Mouse (Mus musculus) ES-Bruce4 (cell line): ENCODE data around the gene Eng. TPM values are rescaled to one million over a fixed set of nuclear protein-coding genes. Genes with fewer than 3 reads are reported as not detected.

Experiments
- H3K27ac ChIP-seq: 2 replicates; pipeline ENCODE4 v1.5.1; 2012; ENCODE audit warnings: low read length, inconsistent platforms; ENCODE audit not compliant: insufficient read depth
- H3K27me3 ChIP-seq: 2 replicates; pipeline ENCODE4 v1.6.1; 2012; ENCODE audit warnings: mild to moderate bottlenecking, low read length, inconsistent platforms; ENCODE audit not compliant: control insufficient read depth, poor library complexity, insufficient read depth, severe bottlenecking
- H3K36me3 ChIP-seq: 2 replicates; pipeline ENCODE4 v1.6.1; 2012; ENCODE audit warnings: inconsistent platforms, mild to moderate bottlenecking, low read length, moderate library complexity; ENCODE audit not compliant: control insufficient read depth, poor library complexity, insufficient read depth, severe bottlenecking
- H3K4me1 ChIP-seq: one replicate; pipeline ENCODE4 v1.8.1; 2011; ENCODE audit warnings: low read length; ENCODE audit not compliant: control insufficient read depth, insufficient read depth
- H3K4me3 ChIP-seq: 2 replicates; pipeline ENCODE4 v1.5.1; 2011; ENCODE audit warnings: low read depth, mild to moderate bottlenecking, low read length
- H3K9ac ChIP-seq: 2 replicates; pipeline ENCODE4 v1.6.1; 2012; ENCODE audit warnings: low read depth, mild to moderate bottlenecking, inconsistent platforms; ENCODE audit not compliant: poor library complexity, severe bottlenecking
- H3K9me3 ChIP-seq: replicated peaks from 2 replicates; pipeline ENCODE4 v1.6.1; 2012; ENCODE audit warnings: mild to moderate bottlenecking, low read length, inconsistent platforms; ENCODE audit not compliant: control insufficient read depth, poor library complexity, insufficient read depth, severe bottlenecking
- CTCF ChIP-seq: IDR thresholded peaks from one replicate; pipeline ENCODE4 v1.8.1; 2011; ENCODE audit warnings: low read depth, low read length
- EP300 ChIP-seq: IDR thresholded peaks from 2 replicates; pipeline ENCODE4 v1.6.1; 2011; ENCODE audit warnings: low read depth, low read length; ENCODE audit not compliant: insufficient read depth
- POLR2A ChIP-seq: IDR thresholded peaks from one replicate; pipeline ENCODE4 v1.8.1; 2011; ENCODE audit warnings: low read length; ENCODE audit not compliant: insufficient read depth
- polyA plus RNA-seq: library from polyadenylated mRNA; stranded (reverse); fragments of >200 nt; gene quantifications from 2 replicates; pipeline ENCODE4 v1.2.4, GENCODE M21; 2011; ENCODE audit warnings: low read depth; ENCODE audit not compliant: missing spikeins, insufficient read depth, insufficient read length

Eng gene
- polyA plus RNA-seq, 1 experiment, result 20.0 TPM

DNA sequence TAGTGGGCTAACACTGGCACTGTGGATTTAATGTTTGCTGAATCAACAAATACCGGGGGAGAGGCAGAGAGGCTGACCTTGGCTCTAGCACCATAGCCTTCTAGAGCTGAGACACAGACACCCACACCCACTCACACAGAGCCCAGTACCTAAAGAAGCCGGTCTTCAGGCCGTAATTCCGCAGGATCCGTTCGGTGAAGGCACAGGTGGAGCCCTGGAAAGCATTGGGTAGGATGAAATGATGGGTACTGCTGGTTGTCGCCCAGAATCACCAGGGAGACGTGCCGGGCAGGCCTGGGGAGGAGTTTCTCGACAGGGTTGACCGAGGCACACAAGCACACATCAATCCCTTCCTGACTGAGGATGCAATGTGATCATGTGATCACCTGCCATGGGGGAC, 44.6 kb downstream of the Eng start:
- Histone ChIP-seq H3K9ac (no peak overlapping the region), H3K27ac (no peak overlapping the region), H3K36me3 (peaks cover 9% of the 10 kb centered on the region), H3K4me3 (peak overlapping the region; percentile 26), H3K4me1 (peaks cover 7% of the 10 kb centered on the region), H3K27me3 (no peaks in the 10 kb centered on the region), H3K9me3 (no peaks in the 10 kb centered on the region)
- TF ChIP-seq CTCF, result no peak
- TF ChIP-seq POLR2A, result no peak
- TF ChIP-seq EP300, result no peak

DNA sequence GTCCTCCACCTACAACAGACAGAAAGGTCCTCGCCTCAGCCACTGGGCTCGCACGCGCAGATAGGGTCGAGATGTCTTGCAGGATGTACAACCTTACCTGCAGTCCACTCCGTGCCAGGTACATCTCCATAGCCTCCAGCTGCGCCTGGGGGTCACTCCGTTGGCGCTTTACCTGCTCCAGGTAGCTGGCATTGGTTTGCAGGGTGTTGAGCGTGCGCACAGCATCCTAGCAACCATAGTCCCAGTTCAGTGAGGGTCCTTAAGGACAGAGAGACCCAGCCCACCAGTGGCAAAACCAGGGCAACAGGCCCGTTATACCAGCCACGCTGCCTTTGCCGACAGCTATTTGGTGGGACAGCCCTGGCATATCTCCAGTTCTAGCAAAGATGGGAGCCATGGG, 46.1 kb downstream of the Eng start:
- Histone ChIP-seq H3K9ac (peak overlapping the region; percentile 84; the same call in 1 of the 2 replicates), H3K4me3 (peak overlapping the region; percentile 23; the same call in 1 of the 2 replicates), H3K36me3 (peaks cover 4% of the 10 kb centered on the region; the same call in 1 of the 2 replicates), H3K4me1 (peaks cover 7% of the 10 kb centered on the region), H3K27me3 (no peaks in the 10 kb centered on the region), H3K27ac (no peak overlapping the region), H3K9me3 (no peaks in the 10 kb centered on the region)
- no peak for TF ChIP-seq POLR2A
- TF ChIP-seq EP300, result no peak
- TF ChIP-seq CTCF, result no peak

DNA sequence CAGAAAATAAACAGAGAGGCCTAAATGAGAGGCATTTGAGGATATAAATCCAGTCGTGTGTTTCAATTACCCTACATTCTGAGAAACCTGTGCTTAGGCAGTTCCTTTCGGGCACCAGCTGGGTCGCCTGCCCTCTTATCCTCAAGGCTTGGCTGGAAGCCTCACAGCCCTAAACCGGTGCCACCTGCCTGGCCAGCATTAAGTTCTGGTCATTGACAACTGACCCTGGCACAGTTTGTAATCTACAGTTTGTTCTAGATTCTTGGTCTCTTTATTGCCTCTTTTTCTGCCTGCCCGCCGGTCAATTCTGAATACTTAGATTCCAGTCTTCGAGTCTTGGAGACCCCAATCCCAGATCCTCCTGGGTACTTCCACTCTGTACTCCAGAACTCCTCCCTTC, 46.9 kb downstream of the Eng start:
- Histone ChIP-seq H3K4me3 (peak overlapping the region; percentile 93), H3K27ac (no peak overlapping the region), H3K9me3 (no peaks in the 10 kb centered on the region), H3K9ac (peak overlapping the region; percentile 84), H3K4me1 (peaks cover 7% of the 10 kb centered on the region), H3K27me3 (no peaks in the 10 kb centered on the region), H3K36me3 (no peaks in the 10 kb centered on the region)
- TF ChIP-seq POLR2A (no peak), EP300 (no peak), CTCF (no peak)

DNA sequence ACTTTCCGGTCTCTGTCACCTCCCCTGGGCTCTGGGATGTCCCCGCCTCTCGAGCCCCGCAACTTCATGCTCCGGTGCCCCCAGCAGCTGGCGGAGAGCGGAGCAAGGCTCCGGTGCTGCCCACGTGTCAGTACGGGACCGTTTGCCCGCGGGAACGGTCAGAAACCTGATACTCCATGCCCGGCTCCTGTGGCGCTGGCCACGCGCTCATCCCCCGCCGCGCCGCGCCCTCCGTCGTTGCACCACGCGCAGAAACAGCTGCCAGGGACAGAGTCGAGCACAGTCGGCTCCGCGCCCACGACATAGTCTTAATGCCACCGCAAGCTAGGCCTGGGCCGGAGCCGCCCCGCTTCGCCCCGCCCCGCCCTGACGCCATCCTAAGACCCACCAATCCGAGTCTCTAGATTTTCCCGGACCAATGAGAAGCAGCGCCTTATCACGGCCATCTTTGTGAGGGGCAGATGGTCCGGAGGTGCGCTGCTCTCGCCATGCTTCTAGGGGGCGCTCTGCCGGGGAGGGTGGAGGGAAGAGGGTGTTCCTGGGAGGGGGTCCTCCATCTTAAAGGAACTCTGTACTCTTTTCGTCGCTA, 47.5 kb downstream of the Eng start:
- Histone ChIP-seq H3K9me3 (no peaks in the 10 kb centered on the region), H3K9ac (peak overlapping the region; percentile 84), H3K4me1 (peaks cover 7% of the 10 kb centered on the region), H3K27me3 (no peaks in the 10 kb centered on the region), H3K27ac (peak overlapping the region; percentile 67; the same call in 1 of the 2 replicates), H3K36me3 (no peaks in the 10 kb centered on the region), H3K4me3 (peak overlapping the region; percentile 93)
- TF ChIP-seq CTCF, result peak; percentile 79
- TF ChIP-seq EP300, result no peak
- TF ChIP-seq POLR2A, result peak; percentile 76

DNA sequence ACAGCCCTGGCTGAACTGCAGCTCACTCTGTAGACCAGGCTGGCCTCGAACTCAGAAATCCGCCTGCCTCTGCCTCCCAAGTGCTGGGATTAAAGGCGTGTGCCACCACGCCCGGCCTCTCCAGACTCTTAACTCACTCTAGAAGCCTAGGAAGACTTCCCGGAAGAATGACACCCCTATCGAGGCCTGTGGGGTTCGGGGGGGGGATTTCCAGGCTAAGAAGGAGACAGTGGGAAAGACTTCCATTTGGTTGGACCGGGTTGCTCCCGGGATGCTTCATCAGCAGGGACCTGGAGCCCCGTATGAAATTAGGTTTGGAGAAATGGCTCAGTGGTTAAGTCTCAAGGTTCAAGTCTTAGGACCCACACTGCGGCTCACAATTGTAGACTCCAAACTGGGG, 48.3 kb downstream of the Eng start:
- no peak for TF ChIP-seq POLR2A
- H3K9me3 ChIP-seq, result no peaks in the 10 kb centered on the region
- no peaks in the 10 kb centered on the region for H3K27me3 ChIP-seq
- peak overlapping the region; percentile 49 for H3K9ac ChIP-seq
- H3K27ac ChIP-seq, result no peak overlapping the region
- H3K36me3 ChIP-seq, result no peaks in the 10 kb centered on the region
- peaks cover 7% of the 10 kb centered on the region for H3K4me1 ChIP-seq
- H3K4me3 ChIP-seq, result peak overlapping the region; percentile 80

DNA sequence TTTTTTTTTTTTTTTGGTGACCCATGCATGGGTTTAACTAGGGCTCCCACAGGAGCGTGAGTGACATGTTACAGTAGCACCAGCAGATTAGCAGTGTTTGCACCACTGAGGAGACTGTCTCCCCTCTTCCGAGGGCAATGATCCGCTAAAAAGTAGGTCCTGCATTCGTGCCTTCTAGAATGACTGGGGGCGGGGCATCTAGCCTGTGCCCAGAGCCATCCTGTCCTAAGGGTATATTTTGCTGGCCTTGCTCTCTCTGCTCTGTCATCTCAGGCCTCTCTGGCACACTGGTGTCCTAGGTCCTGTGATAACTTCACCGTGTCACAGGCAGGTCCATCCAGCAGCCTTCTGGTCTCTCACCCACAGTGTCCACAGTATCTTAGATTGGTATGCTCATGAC, 53.3 kb downstream of the Eng start:
- H3K36me3 ChIP-seq, result 0 out of 2 replicates have a peak, but pooled peaks cover 2% of the 10 kb centered on the region
- H3K27ac ChIP-seq, result no peak overlapping the region
- H3K27me3 ChIP-seq, result no peaks in the 10 kb centered on the region
- TF ChIP-seq POLR2A (no peak), CTCF (no peak), EP300 (no peak)
- H3K9me3 ChIP-seq, result no peaks in the 10 kb centered on the region
- H3K4me3 ChIP-seq, result no peak overlapping the region
- no peaks in the 10 kb centered on the region for H3K4me1 ChIP-seq
- H3K9ac ChIP-seq, result no peak overlapping the region
